Mouse (Mus musculus) heart, postnatal 0 days (tissue): ENCODE results near the gene Slc6a1. TPM values are rescaled to one million over a fixed set of nuclear protein-coding genes. Genes with fewer than 3 reads are reported as not detected.

Source experiments
- ATAC-seq: fragments of 200-750 bp; cut with Nextera tagmentation; 2 replicates; pipeline ENCODE4 v1.8.0; 2017; ENCODE audit warnings: low read depth, moderate number of reproducible peaks, moderate library complexity; ENCODE audit not compliant: insufficient read depth
- DNase-seq: peaks from one replicate; pipeline ENCODE4 v3.0.0-alpha.2; 2016; ENCODE audit warnings: low spot score
- H3K27ac ChIP-seq: fragments of 300-500 bp; sonication (generic); 2 replicates; pipeline ENCODE4 v1.5.1; 2014; ENCODE audit warnings: low read depth, mild to moderate bottlenecking
- H3K27me3 ChIP-seq: fragments of 300-500 bp; sonication (generic); 2 replicates; pipeline ENCODE4 v1.6.1; 2014; ENCODE audit warnings: low read length, mixed read lengths; ENCODE audit not compliant: control insufficient read depth, insufficient read depth
- H3K36me3 ChIP-seq: fragments of 300-500 bp; sonication (generic); replicated peaks from 2 replicates; pipeline ENCODE4 v1.6.1; 2014; ENCODE audit warnings: low read length, mixed read lengths; ENCODE audit not compliant: control insufficient read depth, insufficient read depth
- H3K4me1 ChIP-seq: fragments of 300-500 bp; sonication (generic); 2 replicates; pipeline ENCODE4 v1.6.1; 2014; ENCODE audit warnings: antibody characterized with exemption; ENCODE audit not compliant: control insufficient read depth, insufficient read depth
- H3K4me2 ChIP-seq: fragments of 300-500 bp; sonication (generic); 2 replicates; pipeline ENCODE4 v1.6.1; 2014; ENCODE audit warnings: low read depth, mild to moderate bottlenecking, low read length, moderate library complexity
- H3K4me3 ChIP-seq: fragments of 300-500 bp; sonication (generic); 2 replicates; pipeline ENCODE4 v1.5.1; 2014; ENCODE audit warnings: low read depth, low read length
- H3K9ac ChIP-seq: fragments of 300-500 bp; sonication (generic); replicated peaks from 2 replicates; pipeline ENCODE4 v1.6.1; 2014; ENCODE audit warnings: low read depth, low read length, mixed read lengths
- H3K9me3 ChIP-seq: fragments of 300-500 bp; sonication (generic); replicated peaks from 2 replicates; pipeline ENCODE4 v1.6.1; 2016; ENCODE audit warnings: low read length; ENCODE audit not compliant: control insufficient read depth
- CTCF ChIP-seq: IDR thresholded peaks from 2 replicates; pipeline ENCODE4 v1.5.1; 2016; ENCODE audit warnings: antibody characterized with exemption, control low read depth, low read depth
- EP300 ChIP-seq: IDR thresholded peaks from 2 replicates; pipeline ENCODE4 v1.6.1; 2016; ENCODE audit warnings: antibody characterized with exemption, low read depth
- WGBS: fragments of 180-500 bp; shearing (Covaris S2); extraction: QIAGEN DNeasy Blood & Tissue Kit; methylation state at CpG from one replicate; pipeline ENCODE4 v1.1.7; 2014; 5-methylcytosine and 5-hydroxymethylcytosine counted together
- polyA plus RNA-seq: library from polyadenylated mRNA; unstranded; fragments of >200 nt; fragmentation: Nextera tagmentation; extraction: Ambion mirVana; gene quantifications from 2 replicates; pipeline ENCODE4 v1.2.1, GENCODE M21; 2015
- total RNA-seq: library from RNA; depleted of rRNA; stranded (reverse); fragments of >200 nt; gene quantifications from 2 replicates; pipeline ENCODE4 v1.2.3, GENCODE M21; 2014; ENCODE audit warnings: low replicate concordance

Gene Slc6a1
- total and polyA plus RNA-seq, 2 experiments from 2014 or later: 0.34 TPM; not detected in 1

DNA sequence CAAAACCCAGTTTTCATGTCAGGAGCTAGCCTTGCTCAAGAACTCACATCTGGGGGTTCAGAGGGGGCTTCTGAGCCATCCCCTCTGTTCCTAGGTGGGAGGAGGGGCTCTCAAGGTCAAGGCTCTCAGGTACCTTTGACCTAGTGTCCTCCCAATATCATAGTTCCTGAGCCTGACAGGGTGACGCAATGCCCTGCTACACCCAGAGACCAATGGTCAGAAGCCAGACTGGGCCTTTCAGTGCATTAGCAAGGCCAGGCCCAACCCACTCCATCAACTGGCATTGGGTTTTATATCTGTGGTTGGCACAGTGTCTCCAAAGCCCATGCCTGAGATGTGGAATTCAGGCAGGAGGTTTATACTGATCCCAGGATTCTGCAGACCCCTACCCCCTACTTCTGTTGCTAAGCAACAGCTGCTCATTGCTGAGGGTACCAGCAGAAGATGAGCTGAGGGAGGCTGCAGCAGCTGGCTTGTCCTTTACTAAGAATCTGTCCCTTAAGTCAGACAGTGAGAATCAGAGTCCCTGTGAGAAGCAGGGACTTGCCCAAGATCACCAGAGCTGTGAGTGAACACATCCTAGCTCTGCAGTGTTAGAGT is 24.6 kb upstream of the Slc6a1 start:
- peaks cover 12% of the 10 kb centered on the region; the same call in 1 of the 2 replicates for H3K27me3 ChIP-seq
- ATAC-seq (no peak), DNase-seq (no peak)
- no peak overlapping the region for H3K4me2 ChIP-seq
- no peaks in the 10 kb centered on the region for H3K36me3 ChIP-seq
- no peaks in the 10 kb centered on the region for H3K9me3 ChIP-seq
- H3K9ac ChIP-seq: no peak overlapping the region
- H3K27ac ChIP-seq: no peak overlapping the region
- TF ChIP-seq CTCF (no peak), EP300 (no peak)
- H3K4me3 ChIP-seq: no peak overlapping the region
- H3K4me1 ChIP-seq: peaks cover 4% of the 10 kb centered on the region; the same call in 1 of the 2 replicates
- WGBS: 75% methylated on average over 1 of the region's 1 CpGs

DNA sequence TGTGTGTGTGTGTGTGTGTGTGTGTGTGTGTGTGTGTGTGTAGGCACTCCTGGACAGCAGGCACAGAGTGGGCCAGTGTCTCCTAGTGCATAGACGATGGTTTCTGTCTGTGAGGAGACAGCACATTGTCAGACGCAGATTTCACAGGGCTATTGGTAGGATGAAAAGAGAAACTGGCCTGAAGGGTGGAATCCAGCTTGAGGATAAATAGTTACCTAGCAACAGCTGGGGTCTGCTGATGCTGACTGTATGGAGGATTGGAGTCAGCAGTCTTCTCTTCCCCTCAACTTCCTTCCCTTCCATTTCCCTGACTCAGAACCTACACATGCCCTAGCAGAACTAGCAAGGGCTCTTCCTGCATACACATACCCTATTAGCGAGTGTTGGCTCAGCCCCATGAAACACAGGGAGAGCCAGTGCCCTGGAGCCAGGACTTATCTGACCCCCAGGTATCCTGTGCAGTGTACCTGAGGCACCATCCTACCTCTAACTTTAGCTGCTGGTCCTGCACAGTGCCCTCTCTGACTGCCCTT is 23.7 kb upstream of the Slc6a1 start:
- peaks cover 13% of the 10 kb centered on the region; the same call in 1 of the 2 replicates for H3K27me3 ChIP-seq
- no peak overlapping the region for H3K9ac ChIP-seq
- peaks cover 4% of the 10 kb centered on the region; the same call in 1 of the 2 replicates for H3K4me1 ChIP-seq
- no peak for ATAC-seq
- H3K4me2 ChIP-seq: no peak overlapping the region
- no peak for TF ChIP-seq CTCF
- TF ChIP-seq EP300: no peak
- DNase-seq: no peak
- WGBS: 65% methylated on average over 3 of the region's 3 CpGs
- no peaks in the 10 kb centered on the region for H3K9me3 ChIP-seq
- no peaks in the 10 kb centered on the region for H3K36me3 ChIP-seq
- H3K27ac ChIP-seq: no peak overlapping the region
- H3K4me3 ChIP-seq: no peak overlapping the region

- Histone ChIP-seq H3K4me2 (no peak overlapping the region), H3K9ac (no peak overlapping the region), H3K9me3 (no peaks in the 10 kb centered on the region), H3K36me3 (no peaks in the 10 kb centered on the region), H3K27ac (no peak overlapping the region), H3K4me3 (no peak overlapping the region), H3K4me1 (peaks cover 4% of the 10 kb centered on the region; the same call in 1 of the 2 replicates), H3K27me3 (peaks cover 16% of the 10 kb centered on the region; the same call in 1 of the 2 replicates)
- 46% methylated on average over 6 of the region's 6 CpGs for WGBS
- TF ChIP-seq CTCF (no peak), EP300 (no peak)
- no peak for ATAC-seq
- no peak for DNase-seq
These were observed 20.8 kb upstream of the Slc6a1 start for GRCm38 (mm10) chr6:114261609-114262008.

DNA sequence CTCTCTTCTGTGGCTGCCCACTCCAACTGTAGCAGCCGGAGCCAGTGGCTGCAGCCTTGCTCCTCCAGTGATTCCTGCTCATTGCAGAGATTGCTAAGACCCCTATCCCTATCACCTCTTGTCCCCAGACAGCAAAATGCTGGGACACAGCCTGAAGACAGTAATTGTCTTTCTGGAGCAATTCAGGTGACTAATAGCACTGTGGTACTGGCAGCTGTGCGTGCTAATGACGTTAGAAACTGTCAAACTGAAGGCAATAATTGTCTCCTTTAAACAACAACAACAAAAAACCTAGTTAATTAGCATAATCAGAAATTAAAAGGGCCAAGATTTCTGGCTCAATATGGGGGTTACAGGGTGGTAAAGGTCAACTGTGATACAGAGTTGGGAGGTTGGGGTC is 18.4 kb upstream of the Slc6a1 start:
- 67% methylated on average over 3 of the region's 3 CpGs for WGBS
- Histone ChIP-seq H3K4me3 (no peak overlapping the region), H3K9me3 (no peaks in the 10 kb centered on the region), H3K27ac (no peak overlapping the region), H3K4me2 (no peak overlapping the region), H3K27me3 (peaks cover 24% of the 10 kb centered on the region), H3K4me1 (peaks cover 4% of the 10 kb centered on the region; the same call in 1 of the 2 replicates), H3K36me3 (no peaks in the 10 kb centered on the region), H3K9ac (no peak overlapping the region)
- no peak for ATAC-seq
- DNase-seq: no peak
- TF ChIP-seq EP300 (no peak), CTCF (no peak)

GRCm38 (mm10) chr6:114264426-114264825 is 18.0 kb upstream of the Slc6a1 start:
- ATAC-seq (no peak), DNase-seq (no peak)
- Histone ChIP-seq H3K4me2 (no peak overlapping the region), H3K9ac (no peak overlapping the region), H3K27me3 (peaks cover 28% of the 10 kb centered on the region), H3K4me3 (no peak overlapping the region), H3K9me3 (no peaks in the 10 kb centered on the region), H3K4me1 (peaks cover 4% of the 10 kb centered on the region; the same call in 1 of the 2 replicates), H3K27ac (no peak overlapping the region), H3K36me3 (no peaks in the 10 kb centered on the region)
- TF ChIP-seq CTCF (no peak), EP300 (no peak)
- 25% methylated on average over 5 of the region's 5 CpGs for WGBS
